Mouse (Mus musculus): ENCODE results near the gene Lad1. TPM values are rescaled to one million over a fixed set of nuclear protein-coding genes. Genes with fewer than 3 reads are reported as not detected.

Gene Lad1
- polyA plus RNA-seq, 1 experiment from 2014 or later, result 128 TPM

- DNase-seq (ENCODE audit: low spot score), result peak; percentile 81
- Histone ChIP-seq H3K4me1 (replicated peaks; ENCODE audit: control insufficient read depth, insufficient read depth) (peaks cover 11% of the 10 kb centered on the region), H3K4me3 (ENCODE audit: low read depth, low read length) (no peak overlapping the region), H3K9ac (ENCODE audit: low read length) (no peak overlapping the region), H3K27ac (replicated peaks) (no peak overlapping the region), H3K4me2 (replicated peaks; ENCODE audit: low read depth) (no peak overlapping the region), H3K27me3 (ENCODE audit: control insufficient read depth, insufficient read depth, low read length) (no peaks in the 10 kb centered on the region), H3K36me3 (ENCODE audit: control insufficient read depth, insufficient read depth, low read length) (no peaks in the 10 kb centered on the region), H3K9me3 (ENCODE audit: control insufficient read depth, low read length) (no peaks in the 10 kb centered on the region)
- no peak for ATAC-seq (ENCODE audit: low FRiP score, low TSS enrichment)
- 13% methylated on average over 5 of the region's 5 CpGs for WGBS
- TF ChIP-seq EP300 (optimal IDR thresholded peaks at IDR 0.05) (no peak), CTCF (IDR thresholded peaks at IDR 0.05; ENCODE audit: low read depth) (peak; percentile 94)
These were observed 28.6 kb upstream of the Lad1 start for GRCm38 (mm10) chr1:135789815-135790214.

DNA sequence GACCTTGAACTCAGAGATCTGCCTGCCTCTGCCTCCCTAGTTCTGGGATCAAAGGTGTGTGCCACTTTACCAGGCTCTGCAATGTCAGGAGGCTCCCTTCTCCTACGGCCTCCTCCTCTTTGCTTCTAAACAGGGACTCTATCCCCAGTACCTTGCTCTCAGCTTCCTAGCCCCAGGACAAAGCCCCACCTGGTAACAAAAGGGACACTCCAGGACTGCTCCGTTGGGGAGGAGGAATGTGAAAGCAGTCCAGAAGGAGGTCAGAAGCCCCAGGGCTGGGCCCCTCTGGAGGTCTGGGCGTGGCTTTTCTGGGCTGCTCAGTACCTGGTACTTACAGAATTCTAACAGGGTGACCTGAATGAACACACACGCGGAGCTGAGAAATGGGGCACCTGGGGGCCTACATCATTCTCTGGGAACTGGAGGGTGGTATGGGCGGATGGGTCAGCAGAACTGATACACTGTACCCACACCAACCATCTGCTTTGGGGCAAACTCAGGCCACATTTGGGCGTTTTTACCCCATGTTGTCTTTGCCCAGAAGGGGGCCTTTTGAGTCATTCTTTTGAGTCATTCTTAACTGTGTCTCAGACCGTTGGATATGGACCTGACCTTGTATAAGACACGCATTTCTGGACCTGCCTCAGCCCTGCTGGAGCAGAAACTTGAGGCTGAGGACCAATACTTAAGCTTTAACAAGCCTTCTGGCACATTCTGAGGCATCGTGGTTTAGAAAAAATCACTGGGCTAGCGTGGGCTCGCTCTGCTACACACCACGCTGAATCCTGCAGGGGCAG lies 26.1 kb upstream of the Lad1 start:
- ATAC-seq (ENCODE audit: low FRiP score, low TSS enrichment) (no peak), DNase-seq (ENCODE audit: low spot score) (no peak)
- Histone ChIP-seq H3K4me3 (ENCODE audit: low read depth, low read length) (no peak overlapping the region), H3K36me3 (ENCODE audit: control insufficient read depth, insufficient read depth, low read length) (no peaks in the 10 kb centered on the region), H3K4me1 (replicated peaks; ENCODE audit: control insufficient read depth, insufficient read depth) (peaks cover 12% of the 10 kb centered on the region), H3K4me2 (replicated peaks; ENCODE audit: low read depth) (no peak overlapping the region), H3K27ac (replicated peaks) (peak overlapping the region; percentile 95), H3K9me3 (ENCODE audit: control insufficient read depth, low read length) (no peaks in the 10 kb centered on the region), H3K9ac (ENCODE audit: low read length) (no peak overlapping the region), H3K27me3 (ENCODE audit: control insufficient read depth, insufficient read depth, low read length) (no peaks in the 10 kb centered on the region)
- WGBS, result 66% methylated on average over 13 of the region's 13 CpGs
- TF ChIP-seq EP300 (optimal IDR thresholded peaks at IDR 0.05) (no peak), CTCF (IDR thresholded peaks at IDR 0.05; ENCODE audit: low read depth) (0 out of 2 replicates have a peak, but pooled peaks have one; percentile 10)

DNA sequence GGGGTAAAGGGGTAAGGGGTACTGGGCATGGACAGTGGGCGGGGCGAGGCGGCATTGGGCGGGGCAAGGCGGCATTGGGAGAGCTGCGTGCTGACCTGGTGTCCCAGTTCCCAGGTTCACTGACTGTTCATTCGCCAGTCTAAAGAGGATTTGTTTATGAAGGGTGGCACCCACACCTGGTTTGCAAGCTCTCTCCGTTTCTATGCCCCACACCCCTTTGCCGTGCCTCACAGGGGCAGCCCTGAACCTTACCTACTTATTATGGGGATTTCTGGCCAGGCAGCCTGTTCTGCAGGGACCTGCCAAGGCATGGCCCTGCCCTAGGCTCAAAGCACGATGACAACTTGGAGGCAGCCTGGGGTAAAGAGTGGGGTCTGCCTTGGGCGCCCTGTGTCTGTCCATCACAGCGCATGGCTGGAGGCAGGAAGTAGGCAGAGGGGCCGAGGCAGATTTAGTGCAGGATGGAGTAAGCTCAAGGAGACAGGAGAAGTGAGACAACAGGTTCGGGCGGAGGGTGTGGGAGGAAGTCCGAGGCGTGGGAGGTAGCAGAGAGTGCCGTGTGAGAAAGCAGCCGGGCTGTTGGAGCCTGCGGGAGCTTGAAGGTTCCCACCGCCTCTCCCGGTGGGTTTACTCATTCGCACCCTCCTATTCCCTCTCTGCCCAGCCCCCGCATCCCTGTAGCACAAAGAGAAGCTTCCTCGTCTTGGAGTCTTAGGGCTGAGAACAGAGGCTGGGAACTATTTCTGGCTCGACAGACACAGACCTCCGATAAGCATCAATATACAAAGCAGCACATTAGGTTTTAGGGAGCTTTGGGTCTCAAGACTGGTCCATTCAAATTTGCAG lies 24.8 kb upstream of the Lad1 start:
- Histone ChIP-seq H3K4me2 (replicated peaks; ENCODE audit: low read depth) (peak overlapping the region; percentile 52), H3K27me3 (ENCODE audit: control insufficient read depth, insufficient read depth, low read length) (no peaks in the 10 kb centered on the region), H3K4me1 (replicated peaks; ENCODE audit: control insufficient read depth, insufficient read depth) (peaks cover 12% of the 10 kb centered on the region), H3K36me3 (ENCODE audit: control insufficient read depth, insufficient read depth, low read length) (no peaks in the 10 kb centered on the region), H3K4me3 (ENCODE audit: low read depth, low read length) (peak overlapping the region; percentile 10; the same call in 1 of the 2 replicates), H3K9me3 (ENCODE audit: control insufficient read depth, low read length) (no peaks in the 10 kb centered on the region), H3K27ac (replicated peaks) (peak overlapping the region; percentile 95), H3K9ac (ENCODE audit: low read length) (peak overlapping the region; percentile 54)
- 9% methylated on average over 26 of the region's 27 CpGs for WGBS
- DNase-seq (ENCODE audit: low spot score) (peak; percentile 80), ATAC-seq (ENCODE audit: low FRiP score, low TSS enrichment) (peak; percentile 80)
- TF ChIP-seq CTCF (IDR thresholded peaks at IDR 0.05; ENCODE audit: low read depth), result no peak
- TF ChIP-seq EP300 (optimal IDR thresholded peaks at IDR 0.05), result no peak

DNA sequence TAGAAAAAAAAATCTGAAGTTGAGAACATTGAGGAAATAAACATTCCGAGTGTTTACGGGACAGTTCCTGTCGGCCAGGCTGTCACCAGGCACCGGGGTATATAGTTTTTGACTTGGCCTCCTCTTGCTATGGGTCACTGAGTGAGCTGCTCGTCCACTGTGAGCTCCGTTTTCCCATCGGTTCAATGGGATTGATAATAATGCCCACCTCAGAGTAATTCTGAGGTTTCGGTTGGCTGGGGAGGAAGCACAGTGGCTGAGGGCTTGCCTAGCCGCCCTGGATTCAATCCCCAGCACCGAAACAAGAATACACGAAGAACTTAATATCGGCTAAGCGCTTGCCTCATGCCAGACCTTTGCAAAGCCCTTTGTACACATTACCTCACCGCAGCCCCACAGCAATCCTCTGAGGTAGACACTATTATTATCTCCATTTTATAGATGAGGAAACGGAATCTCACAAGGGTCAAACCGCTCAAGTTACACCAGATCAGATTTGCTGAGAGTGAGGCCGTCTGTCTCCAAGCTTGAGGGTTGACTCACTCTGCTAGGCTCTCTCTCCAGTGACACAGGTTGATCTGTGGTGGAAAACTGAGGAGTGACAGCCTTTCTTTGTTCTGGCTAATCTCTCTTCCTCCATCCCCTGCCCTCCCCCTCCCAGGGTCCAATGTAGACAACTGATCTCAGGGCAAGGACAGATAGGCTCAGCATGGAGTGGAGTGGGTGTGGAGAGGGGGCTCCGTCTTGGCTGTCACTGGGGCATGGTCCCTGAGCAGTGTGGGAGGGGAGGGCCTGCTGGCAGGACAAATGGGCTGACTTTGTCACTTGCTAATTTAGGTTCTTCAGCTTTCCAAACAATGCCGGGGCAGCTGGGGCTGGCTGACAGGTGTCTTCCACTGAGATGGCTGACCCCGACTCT lies 23.9 kb upstream of the Lad1 start:
- Histone ChIP-seq H3K9me3 (ENCODE audit: control insufficient read depth, low read length) (no peaks in the 10 kb centered on the region), H3K9ac (ENCODE audit: low read length) (peak overlapping the region; percentile 54), H3K4me3 (ENCODE audit: low read depth, low read length) (peak overlapping the region; percentile 10; the same call in 1 of the 2 replicates), H3K27me3 (ENCODE audit: control insufficient read depth, insufficient read depth, low read length) (no peaks in the 10 kb centered on the region), H3K36me3 (ENCODE audit: control insufficient read depth, insufficient read depth, low read length) (no peaks in the 10 kb centered on the region), H3K4me1 (replicated peaks; ENCODE audit: control insufficient read depth, insufficient read depth) (peaks cover 12% of the 10 kb centered on the region), H3K27ac (replicated peaks) (peak overlapping the region; percentile 95), H3K4me2 (replicated peaks; ENCODE audit: low read depth) (peak overlapping the region; percentile 52)
- WGBS, result 23% methylated on average over 20 of the region's 20 CpGs
- TF ChIP-seq CTCF (IDR thresholded peaks at IDR 0.05; ENCODE audit: low read depth) (no peak), EP300 (optimal IDR thresholded peaks at IDR 0.05) (no peak)
- peak; percentile 64 for DNase-seq (ENCODE audit: low spot score)
- ATAC-seq (ENCODE audit: low FRiP score, low TSS enrichment), result peak; percentile 79

DNA sequence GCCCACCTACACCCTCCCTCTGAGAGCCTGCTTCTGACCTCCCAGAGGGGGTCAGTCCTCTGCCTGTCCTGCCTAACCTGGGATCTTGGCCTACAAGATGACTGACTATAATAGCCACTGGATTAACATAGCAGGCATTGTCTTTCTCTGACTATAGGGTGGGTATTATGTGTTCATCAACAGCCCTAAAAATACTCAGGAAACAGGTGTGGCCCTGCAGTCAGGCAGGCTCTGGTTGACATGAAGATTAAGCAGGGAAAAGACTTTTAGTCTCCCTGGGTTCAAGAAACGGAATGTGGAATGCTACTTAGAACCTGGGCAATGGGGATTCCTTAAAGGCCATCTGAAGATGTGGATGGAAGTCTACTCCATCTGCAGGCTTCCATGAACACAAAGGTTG lies 19.9 kb upstream of the Lad1 start:
- no peak overlapping the region for H3K27ac ChIP-seq (replicated peaks)
- no peaks in the 10 kb centered on the region for H3K27me3 ChIP-seq (ENCODE audit: control insufficient read depth, insufficient read depth, low read length)
- no peak overlapping the region for H3K4me3 ChIP-seq (ENCODE audit: low read depth, low read length)
- H3K4me1 ChIP-seq (replicated peaks; ENCODE audit: control insufficient read depth, insufficient read depth), result peaks cover 16% of the 10 kb centered on the region
- no peak overlapping the region for H3K9ac ChIP-seq (ENCODE audit: low read length)
- no peak for TF ChIP-seq CTCF (IDR thresholded peaks at IDR 0.05; ENCODE audit: low read depth)
- TF ChIP-seq EP300 (optimal IDR thresholded peaks at IDR 0.05), result no peak
- H3K4me2 ChIP-seq (replicated peaks; ENCODE audit: low read depth), result no peak overlapping the region
- no peaks in the 10 kb centered on the region for H3K36me3 ChIP-seq (ENCODE audit: control insufficient read depth, insufficient read depth, low read length)
- DNase-seq (ENCODE audit: low spot score), result no peak
- 59% methylated on average over 1 of the region's 1 CpGs for WGBS
- H3K9me3 ChIP-seq (ENCODE audit: control insufficient read depth, low read length), result no peaks in the 10 kb centered on the region
- ATAC-seq (ENCODE audit: low FRiP score, low TSS enrichment), result no peak
